Mouse (Mus musculus) heart, embryonic 15.5 days (tissue): ENCODE measurements around the gene Smagp. TPM values are rescaled to one million over a fixed set of nuclear protein-coding genes. Genes with fewer than 3 reads are reported as not detected.

ENCODE experiments used
- ATAC-seq: fragments of 200-750 bp; cut with Nextera tagmentation; replicated peaks from 2 replicates; pipeline ENCODE4 v1.8.0; 2017; ENCODE audit warnings: low read depth, moderate TSS enrichment; ENCODE audit not compliant: insufficient number of reproducible peaks, insufficient read depth, low FRiP score
- H3K27ac ChIP-seq: fragments of 300-500 bp; sonication (generic); 2 replicates; pipeline ENCODE4 v1.5.1; 2015; ENCODE audit warnings: mild to moderate bottlenecking, inconsistent platforms
- H3K27me3 ChIP-seq: fragments of 300-500 bp; sonication (generic); 2 replicates; pipeline ENCODE4 v1.6.1; 2015; ENCODE audit warnings: inconsistent platforms
- H3K36me3 ChIP-seq: fragments of 300-500 bp; sonication (generic); 2 replicates; pipeline ENCODE4 v1.6.1; 2015; ENCODE audit warnings: mild to moderate bottlenecking, inconsistent platforms
- H3K4me1 ChIP-seq: fragments of 300-500 bp; sonication (generic); replicated peaks from 2 replicates; pipeline ENCODE4 v1.6.1; 2015; ENCODE audit warnings: inconsistent platforms
- H3K4me2 ChIP-seq: fragments of 300-500 bp; sonication (generic); 2 replicates; pipeline ENCODE4 v1.6.1; 2015; ENCODE audit warnings: inconsistent platforms, mild to moderate bottlenecking, moderate library complexity
- H3K4me3 ChIP-seq: fragments of 300-500 bp; sonication (generic); 2 replicates; pipeline ENCODE4 v1.5.1; 2015; ENCODE audit warnings: mild to moderate bottlenecking, inconsistent platforms
- H3K9ac ChIP-seq: fragments of 300-500 bp; sonication (generic); 2 replicates; pipeline ENCODE4 v1.6.1; 2015; ENCODE audit warnings: mild to moderate bottlenecking, inconsistent platforms
- H3K9me3 ChIP-seq: fragments of 300-500 bp; sonication (generic); replicated peaks from 2 replicates; pipeline ENCODE4 v1.6.1; 2016; ENCODE audit warnings: inconsistent platforms
- whole genome bisulfite sequencing: fragments of 180-500 bp; shearing (Covaris S2); methylation state at CpG from one replicate; pipeline ENCODE4 v1.1.7; 2015; ENCODE audit warnings: mixed read lengths; 5-methylcytosine and 5-hydroxymethylcytosine counted together
- polyA plus RNA-seq: library from polyadenylated mRNA; unstranded; fragments of >200 nt; fragmentation: Nextera tagmentation; extraction: Ambion mirVana; gene quantifications from 2 replicates; pipeline ENCODE4 v1.2.1, GENCODE M21; 2015

Smagp gene
- 14.6 and 15.3 TPM in 2 replicates for polyA plus RNA-seq

GRCm38 (mm10) chr15:100636700-100637501, at the start of gene Smagp:
TSS of gene Smagp (minus strand) at chr15:100636940.
- Histone ChIP-seq H3K36me3 (no peaks in the 10 kb centered on the region), H3K4me2 (peak within 1 kb of the TSS; percentile 98), H3K4me3 (peak within 1 kb of the TSS; percentile 68), H3K27me3 (peaks cover 48% of the 10 kb centered on the region), H3K9me3 (no peaks in the 10 kb centered on the region), H3K4me1 (peaks cover 37% of the 10 kb centered on the region), H3K27ac (peak within 1 kb of the TSS; percentile 48; the same call in 1 of the 2 replicates), H3K9ac (peak within 1 kb of the TSS; percentile 60)
- WGBS, result under 1% methylated on average over 71 of the region's 77 CpGs
- ATAC-seq, result peak; percentile 50

GRCm38 (mm10) chr15:100686434-100686833, 49.7 kb upstream of the Smagp start:
- H3K27me3 ChIP-seq, result peaks cover 5% of the 10 kb centered on the region; the same call in 1 of the 2 replicates

GRCm38 (mm10) chr15:100685849-100686248, 49.1 kb upstream of the Smagp start:
- Histone ChIP-seq H3K4me2 (no peak overlapping the region), H3K36me3 (no peaks in the 10 kb centered on the region), H3K4me3 (no peak overlapping the region), H3K27me3 (peaks cover 5% of the 10 kb centered on the region; the same call in 1 of the 2 replicates), H3K27ac (no peak overlapping the region), H3K9me3 (peaks cover 9% of the 10 kb centered on the region), H3K9ac (no peak overlapping the region), H3K4me1 (peaks cover 17% of the 10 kb centered on the region; the same call in 1 of the 2 replicates)
- ATAC-seq, result no peak
- 72% methylated on average over 8 of the region's 8 CpGs for WGBS

More at GRCm38 (mm10) chr15:100686434-100686833, 49.7 kb upstream of the Smagp start:
- Histone ChIP-seq H3K27ac (no peak overlapping the region), H3K4me3 (no peak overlapping the region), H3K9ac (no peak overlapping the region), H3K4me2 (no peak overlapping the region), H3K4me1 (peaks cover 17% of the 10 kb centered on the region; the same call in 1 of the 2 replicates), H3K9me3 (peaks cover 10% of the 10 kb centered on the region), H3K36me3 (no peaks in the 10 kb centered on the region)
- ATAC-seq, result no peak
- WGBS, result 85% methylated on average over 6 of the region's 6 CpGs

DNA sequence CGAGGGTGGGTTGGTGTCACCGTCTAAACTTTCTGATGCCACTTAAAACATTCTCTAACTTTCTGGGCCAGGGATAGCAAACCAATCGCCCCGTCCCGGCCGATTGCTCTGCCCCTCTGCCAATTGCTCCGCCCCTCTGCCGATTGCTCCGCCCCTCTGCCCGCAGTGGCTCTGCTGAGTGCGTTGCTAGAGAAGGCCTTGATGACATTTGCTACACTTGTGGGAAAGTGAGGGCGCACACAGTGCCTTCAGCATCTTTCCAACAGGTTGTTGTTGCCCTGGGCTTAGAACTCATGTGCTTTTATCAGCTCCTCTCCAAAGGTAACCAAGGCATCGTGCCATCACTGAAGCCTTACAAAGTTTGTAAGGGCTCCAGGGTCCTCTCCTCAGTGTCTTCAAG, 48.5 kb upstream of the Smagp start:
- no peak overlapping the region for H3K9ac ChIP-seq
- no peaks in the 10 kb centered on the region for H3K36me3 ChIP-seq
- WGBS, result 23% methylated on average over 13 of the region's 13 CpGs
- no peak overlapping the region for H3K27ac ChIP-seq
- H3K4me1 ChIP-seq, result peaks cover 17% of the 10 kb centered on the region; the same call in 1 of the 2 replicates
- peaks cover 5% of the 10 kb centered on the region; the same call in 1 of the 2 replicates for H3K27me3 ChIP-seq
- H3K4me3 ChIP-seq, result no peak overlapping the region
- H3K9me3 ChIP-seq, result peaks cover 3% of the 10 kb centered on the region
- no peak for ATAC-seq
- no peak overlapping the region for H3K4me2 ChIP-seq

- Histone ChIP-seq H3K36me3 (no peaks in the 10 kb centered on the region), H3K27ac (no peak overlapping the region), H3K4me3 (no peak overlapping the region), H3K27me3 (peaks cover 5% of the 10 kb centered on the region; the same call in 1 of the 2 replicates), H3K4me1 (peaks cover 17% of the 10 kb centered on the region; the same call in 1 of the 2 replicates), H3K9me3 (no peaks in the 10 kb centered on the region), H3K9ac (no peak overlapping the region), H3K4me2 (peak overlapping the region; percentile 25)
- WGBS, result 45% methylated on average over 10 of the region's 10 CpGs
- ATAC-seq, result peak; percentile 59
These were observed 47.7 kb upstream of the Smagp start for GRCm38 (mm10) chr15:100684450-100684849.

DNA sequence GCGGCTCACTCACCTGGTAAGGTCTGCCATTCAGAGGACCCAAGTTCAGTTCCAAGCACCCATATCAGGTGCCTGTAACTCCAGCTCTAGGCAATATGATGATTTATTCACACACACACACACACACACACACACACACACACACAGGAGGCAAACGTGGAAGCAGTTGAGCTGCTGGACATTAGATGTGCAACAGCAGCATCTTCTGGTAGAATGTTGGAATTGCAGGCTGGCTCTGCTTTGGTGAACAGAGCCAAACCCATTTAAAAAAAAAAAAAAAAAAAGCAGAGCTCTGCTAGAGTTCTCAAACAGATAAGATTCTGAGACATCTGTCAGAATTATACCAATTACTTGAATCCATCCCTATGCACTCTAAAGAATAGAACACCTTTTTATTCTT, 46.3 kb upstream of the Smagp start:
- Histone ChIP-seq H3K36me3 (no peaks in the 10 kb centered on the region), H3K4me2 (no peak overlapping the region), H3K4me3 (no peak overlapping the region), H3K4me1 (peaks cover 17% of the 10 kb centered on the region; the same call in 1 of the 2 replicates), H3K27me3 (peaks cover 5% of the 10 kb centered on the region; the same call in 1 of the 2 replicates), H3K9me3 (no peaks in the 10 kb centered on the region), H3K9ac (no peak overlapping the region), H3K27ac (no peak overlapping the region)
- peak; percentile 43; the same call in 1 of the 2 replicates for ATAC-seq
- WGBS, result 48% methylated on average over 2 of the region's 2 CpGs

DNA sequence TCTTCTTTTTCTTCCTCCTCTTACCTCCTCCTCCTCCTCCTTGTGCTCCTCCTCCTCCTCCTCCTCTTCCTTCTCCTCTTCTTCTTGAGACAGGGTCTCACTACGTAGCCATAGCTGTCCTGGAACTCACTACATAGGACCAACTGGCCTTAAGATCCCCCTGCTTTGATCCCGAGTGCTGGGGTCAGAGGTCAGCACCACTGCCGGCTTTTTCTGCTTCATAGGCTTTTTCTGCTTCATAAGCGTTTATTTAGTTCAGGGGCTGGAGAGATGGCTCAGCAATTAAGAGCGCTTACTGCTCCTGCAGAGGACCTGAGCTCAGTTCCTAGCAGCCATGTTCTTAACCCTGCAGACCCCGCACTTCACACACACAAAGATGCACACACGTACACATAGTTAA, 45.0 kb upstream of the Smagp start:
- H3K9ac ChIP-seq, result no peak overlapping the region
- ATAC-seq, result no peak
- no peak overlapping the region for H3K27ac ChIP-seq
- H3K4me2 ChIP-seq, result no peak overlapping the region
- 48% methylated on average over 7 of the region's 7 CpGs for WGBS
- H3K36me3 ChIP-seq, result no peaks in the 10 kb centered on the region
- H3K4me3 ChIP-seq, result no peak overlapping the region
- H3K4me1 ChIP-seq, result peaks cover 8% of the 10 kb centered on the region; the same call in 1 of the 2 replicates
- H3K9me3 ChIP-seq, result no peaks in the 10 kb centered on the region
- H3K27me3 ChIP-seq, result peaks cover 5% of the 10 kb centered on the region; the same call in 1 of the 2 replicates

DNA sequence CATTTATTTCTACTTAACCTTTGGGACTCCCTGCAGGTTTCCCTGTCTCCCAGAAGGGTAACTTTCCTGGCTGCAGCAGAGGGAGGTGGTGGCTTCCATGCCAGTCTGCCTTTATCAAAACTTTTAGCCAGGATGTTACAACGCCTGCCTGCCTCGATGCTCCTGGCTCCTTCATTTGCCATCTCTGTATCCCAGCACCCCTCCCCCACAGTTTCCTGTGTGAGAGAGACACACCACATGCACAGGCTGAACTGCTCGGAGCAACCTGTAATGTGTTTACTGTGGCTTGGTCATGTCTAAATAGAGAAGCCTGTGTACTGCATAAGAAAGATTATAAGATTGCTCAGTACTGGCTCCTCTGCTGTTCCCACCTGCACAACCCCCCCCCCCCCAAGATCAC, 43.6 kb upstream of the Smagp start:
- Histone ChIP-seq H3K4me1 (peaks cover 8% of the 10 kb centered on the region; the same call in 1 of the 2 replicates), H3K9ac (no peak overlapping the region), H3K27ac (no peak overlapping the region), H3K9me3 (no peaks in the 10 kb centered on the region), H3K27me3 (no peaks in the 10 kb centered on the region), H3K4me2 (no peak overlapping the region), H3K36me3 (no peaks in the 10 kb centered on the region), H3K4me3 (no peak overlapping the region)
- ATAC-seq, result no peak
- 45% methylated on average over 3 of the region's 3 CpGs for WGBS

GRCm38 (mm10) chr15:100679005-100679404, 42.3 kb upstream of the Smagp start:
- H3K27ac ChIP-seq, result no peak overlapping the region
- no peaks in the 10 kb centered on the region for H3K36me3 ChIP-seq
- ATAC-seq, result no peak
- WGBS, result 89% methylated on average over 14 of the region's 14 CpGs
- H3K9me3 ChIP-seq, result no peaks in the 10 kb centered on the region
- no peak overlapping the region for H3K4me3 ChIP-seq
- no peak overlapping the region for H3K4me2 ChIP-seq
- H3K27me3 ChIP-seq, result no peaks in the 10 kb centered on the region
- H3K4me1 ChIP-seq, result peaks cover 8% of the 10 kb centered on the region
- H3K9ac ChIP-seq, result no peak overlapping the region

DNA sequence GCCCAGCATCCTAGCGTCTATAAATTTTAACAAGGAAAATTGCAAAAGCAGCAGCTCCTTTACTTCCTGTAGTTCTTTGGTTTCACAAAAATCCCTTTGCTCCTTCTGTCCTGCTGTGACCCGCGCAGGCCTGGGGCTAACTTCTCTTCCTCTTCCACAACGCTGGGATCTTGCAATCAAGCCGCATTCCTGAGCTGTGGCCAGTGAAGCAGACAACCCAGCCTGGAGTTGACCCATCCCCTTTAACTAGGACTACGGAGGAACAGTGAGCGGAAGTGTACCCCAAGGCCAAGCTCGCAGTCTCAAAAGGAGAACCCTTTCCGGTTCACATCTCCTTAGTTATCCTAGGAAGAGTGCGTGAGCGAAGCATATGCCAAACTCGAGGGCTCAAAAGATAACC, 41.8 kb upstream of the Smagp start:
- WGBS, result 80% methylated on average over 12 of the region's 12 CpGs
- H3K9me3 ChIP-seq, result no peaks in the 10 kb centered on the region
- H3K4me2 ChIP-seq, result no peak overlapping the region
- H3K4me1 ChIP-seq, result peaks cover 12% of the 10 kb centered on the region
- no peak for ATAC-seq
- H3K36me3 ChIP-seq, result no peaks in the 10 kb centered on the region
- no peaks in the 10 kb centered on the region for H3K27me3 ChIP-seq
- H3K27ac ChIP-seq, result no peak overlapping the region
- H3K9ac ChIP-seq, result no peak overlapping the region
- H3K4me3 ChIP-seq, result no peak overlapping the region

GRCm38 (mm10) chr15:100677675-100678074, 40.9 kb upstream of the Smagp start:
- Histone ChIP-seq H3K9me3 (no peaks in the 10 kb centered on the region), H3K36me3 (no peaks in the 10 kb centered on the region), H3K27me3 (no peaks in the 10 kb centered on the region), H3K4me1 (peaks cover 16% of the 10 kb centered on the region), H3K9ac (no peak overlapping the region), H3K4me2 (no peak overlapping the region), H3K4me3 (no peak overlapping the region), H3K27ac (no peak overlapping the region)
- WGBS, result 87% methylated on average over 8 of the region's 8 CpGs
- no peak for ATAC-seq
